Mouse (Mus musculus) hindbrain, embryonic 14.5 days (tissue): ENCODE results near the gene Mettl7a2. TPM values are rescaled to one million over a fixed set of nuclear protein-coding genes. Genes with fewer than 3 reads are reported as not detected.
"Not testable (repeated sequence)": the region's sequence is repeated elsewhere in the genome, so short reads cannot be mapped to it uniquely, and the experiment has no call there.

Source experiments
- ATAC-seq: fragments of 200-750 bp; cut with Nextera tagmentation; 2 replicates; pipeline ENCODE4 v1.8.0; 2017; ENCODE audit warnings: moderate number of reproducible peaks, mild to moderate bottlenecking, moderate TSS enrichment, moderate library complexity; ENCODE audit not compliant: low FRiP score
- DNase-seq: peaks from one replicate; pipeline ENCODE4 v3.0.0-alpha.2; 2015; ENCODE audit warnings: low spot score
- H3K27ac ChIP-seq: fragments of 300-500 bp; sonication (generic); 2 replicates; pipeline ENCODE4 v1.5.1; 2014; ENCODE audit warnings: mild to moderate bottlenecking, moderate library complexity
- H3K27me3 ChIP-seq: fragments of 300-500 bp; sonication (generic); 2 replicates; pipeline ENCODE4 v1.6.1; 2014; ENCODE audit warnings: mild to moderate bottlenecking, low read length, mixed read lengths; ENCODE audit not compliant: control insufficient read depth, insufficient read depth
- H3K36me3 ChIP-seq: fragments of 300-500 bp; sonication (generic); replicated peaks from 2 replicates; pipeline ENCODE4 v1.6.1; 2014; ENCODE audit not compliant: control insufficient read depth, insufficient read depth
- H3K4me1 ChIP-seq: fragments of 300-500 bp; sonication (generic); replicated peaks from 2 replicates; pipeline ENCODE4 v1.6.1; 2014; ENCODE audit warnings: antibody characterized with exemption, low read length, mixed read lengths; ENCODE audit not compliant: control insufficient read depth, insufficient read depth
- H3K4me2 ChIP-seq: fragments of 300-500 bp; sonication (generic); replicated peaks from 2 replicates; pipeline ENCODE4 v1.6.1; 2014; ENCODE audit warnings: mild to moderate bottlenecking, moderate library complexity
- H3K4me3 ChIP-seq: fragments of 300-500 bp; sonication (generic); replicated peaks from 2 replicates; pipeline ENCODE4 v1.5.1; 2014; ENCODE audit warnings: mild to moderate bottlenecking, low read length
- H3K9ac ChIP-seq: fragments of 300-500 bp; sonication (generic); 2 replicates; pipeline ENCODE4 v1.6.1; 2014
- H3K9me3 ChIP-seq: fragments of 300-500 bp; sonication (generic); 2 replicates; pipeline ENCODE4 v1.6.1; 2016; ENCODE audit warnings: low read length; ENCODE audit not compliant: control insufficient read depth
- WGBS: fragments of 180-500 bp; shearing (Covaris S2); extraction: QIAGEN DNeasy Blood & Tissue Kit; methylation state at CpG from one replicate; pipeline ENCODE4 v1.1.7; 2014; 5-methylcytosine and 5-hydroxymethylcytosine counted together
- polyA plus RNA-seq: library from polyadenylated mRNA; unstranded; fragments of >200 nt; fragmentation: Nextera tagmentation; extraction: Ambion mirVana; gene quantifications from 2 replicates; pipeline ENCODE4 v1.2.1, GENCODE M21; 2014

Mettl7a2 gene
- polyA plus RNA-seq, 1 experiment from 2014 or later: not detected

DNA sequence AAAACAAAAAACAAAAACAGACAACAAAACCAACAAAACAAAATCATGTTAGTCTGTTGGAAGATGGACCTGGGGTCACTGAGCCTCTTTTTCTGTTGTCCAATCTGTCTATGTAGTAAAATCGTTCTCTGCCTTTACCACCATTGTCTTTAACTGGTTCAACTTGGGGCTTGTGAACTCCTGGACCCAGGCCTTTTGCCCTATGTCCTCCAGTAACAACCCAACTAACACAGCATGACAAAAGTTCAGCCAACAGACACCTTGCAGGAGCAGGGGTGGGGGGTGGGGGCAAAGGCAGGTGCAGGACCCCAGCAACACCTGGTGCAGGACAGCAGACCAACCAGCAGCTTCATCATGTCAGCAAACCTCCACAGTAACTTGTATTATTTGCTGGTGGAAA is 33.1 kb upstream of the Mettl7a2 start:
- Histone ChIP-seq H3K4me3 (no peak overlapping the region), H3K36me3 (no peaks in the 10 kb centered on the region), H3K4me2 (no peak overlapping the region), H3K27ac (no peak overlapping the region), H3K27me3 (no peaks in the 10 kb centered on the region), H3K9me3 (no peaks in the 10 kb centered on the region), H3K9ac (no peak overlapping the region), H3K4me1 (no peaks in the 10 kb centered on the region)
- ATAC-seq (no peak), DNase-seq (no peak)
- WGBS: 86% methylated on average over 1 of the region's 1 CpGs

DNA sequence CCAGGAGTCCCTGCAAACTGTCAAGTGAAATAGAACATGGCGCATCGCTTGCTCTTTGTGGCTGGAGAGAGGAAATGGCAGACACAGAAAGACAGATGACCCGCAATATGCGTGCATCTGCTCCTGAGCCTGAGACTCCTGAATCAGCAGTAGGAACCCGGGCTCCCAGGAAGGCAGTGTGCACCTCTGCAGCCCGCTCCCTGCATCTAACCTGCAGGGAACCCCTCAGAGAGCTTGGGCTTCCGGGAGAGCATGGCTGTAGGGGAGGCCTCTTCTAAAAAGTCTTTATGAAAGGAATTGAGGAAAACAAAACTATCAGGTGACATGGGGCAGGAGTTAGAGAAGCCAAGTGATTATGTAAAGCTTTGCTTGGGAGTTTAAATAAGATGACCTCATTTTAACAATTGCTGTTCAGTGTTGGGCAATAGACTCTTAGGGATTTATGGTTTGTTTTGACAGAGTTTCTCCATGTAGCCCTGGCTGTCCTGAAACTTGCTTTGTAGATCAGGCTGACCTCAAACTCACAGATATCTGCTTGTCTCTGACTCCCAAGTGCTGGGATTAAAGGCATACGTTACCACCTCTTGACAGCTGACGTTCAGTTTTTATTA is 32.6 kb upstream of the Mettl7a2 start:
- no peak overlapping the region for H3K9ac ChIP-seq
- no peaks in the 10 kb centered on the region for H3K36me3 ChIP-seq
- H3K9me3 ChIP-seq: no peaks in the 10 kb centered on the region
- no peak overlapping the region for H3K27ac ChIP-seq
- DNase-seq (no peak), ATAC-seq (no peak)
- WGBS: 77% methylated on average over 9 of the region's 9 CpGs
- no peaks in the 10 kb centered on the region for H3K27me3 ChIP-seq
- H3K4me2 ChIP-seq: no peak overlapping the region
- H3K4me1 ChIP-seq: no peaks in the 10 kb centered on the region
- H3K4me3 ChIP-seq: no peak overlapping the region

DNA sequence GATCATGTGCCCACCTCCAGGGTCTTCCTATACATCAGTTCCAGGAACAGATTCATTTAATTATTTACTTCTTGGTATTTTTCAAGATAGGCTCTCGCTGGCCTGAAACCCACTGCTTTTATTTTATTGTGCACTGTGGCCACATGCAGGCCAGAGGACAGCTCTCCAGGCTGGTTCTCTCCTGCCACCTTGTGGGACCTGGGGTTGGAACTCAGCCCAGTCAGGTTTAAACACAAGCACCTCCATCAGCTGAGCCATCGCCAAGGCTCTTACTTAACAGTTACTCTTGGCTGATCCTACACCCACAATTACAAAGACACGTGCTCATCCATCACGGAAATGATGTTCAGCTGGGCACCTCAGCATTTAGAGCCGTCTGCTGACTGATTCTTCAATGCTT is 31.9 kb upstream of the Mettl7a2 start:
- Histone ChIP-seq H3K9ac (no peak overlapping the region), H3K36me3 (no peaks in the 10 kb centered on the region), H3K4me1 (no peaks in the 10 kb centered on the region), H3K4me2 (no peak overlapping the region), H3K9me3 (no peaks in the 10 kb centered on the region), H3K27ac (no peak overlapping the region), H3K27me3 (no peaks in the 10 kb centered on the region), H3K4me3 (no peak overlapping the region)
- whole genome bisulfite sequencing: 52% methylated on average over 5 of the region's 5 CpGs
- ATAC-seq (no peak), DNase-seq (peak; percentile 37)

DNA sequence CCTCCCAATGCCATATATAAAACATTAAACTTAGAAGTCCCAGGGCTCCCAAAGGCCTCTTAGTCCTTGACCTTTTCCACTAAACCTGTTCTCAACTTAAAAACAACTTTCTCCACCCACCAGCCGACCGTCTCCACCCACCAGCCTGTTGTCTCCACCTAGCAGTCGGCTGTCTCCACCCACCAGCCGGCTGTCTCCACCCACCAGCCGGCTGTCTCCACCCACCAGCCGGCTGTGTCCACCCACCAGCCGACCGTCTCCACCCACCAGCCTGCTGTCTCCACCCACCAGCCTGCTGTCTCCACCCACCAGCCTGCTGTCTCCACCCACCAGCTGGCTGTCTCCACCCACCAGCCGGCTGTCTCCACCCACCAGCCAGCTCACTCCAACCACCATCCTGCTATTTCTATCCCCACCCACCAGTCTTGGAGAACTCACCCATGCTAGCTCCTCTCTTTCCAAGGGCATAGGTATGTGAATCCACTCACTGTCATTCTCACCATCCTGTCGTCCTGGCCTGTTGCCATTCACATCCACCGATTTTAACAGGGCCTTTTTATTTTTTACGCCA is 28.9 kb upstream of the Mettl7a2 start:
- H3K27ac ChIP-seq: no peak overlapping the region
- no peak overlapping the region for H3K9ac ChIP-seq
- DNase-seq: no peak
- no peak for ATAC-seq
- H3K4me1 ChIP-seq: no peaks in the 10 kb centered on the region
- no peaks in the 10 kb centered on the region for H3K27me3 ChIP-seq
- no peaks in the 10 kb centered on the region for H3K9me3 ChIP-seq
- no peaks in the 10 kb centered on the region for H3K36me3 ChIP-seq
- no peak overlapping the region for H3K4me3 ChIP-seq
- WGBS: 73% methylated on average over 12 of the region's 12 CpGs
- no peak overlapping the region for H3K4me2 ChIP-seq

DNA sequence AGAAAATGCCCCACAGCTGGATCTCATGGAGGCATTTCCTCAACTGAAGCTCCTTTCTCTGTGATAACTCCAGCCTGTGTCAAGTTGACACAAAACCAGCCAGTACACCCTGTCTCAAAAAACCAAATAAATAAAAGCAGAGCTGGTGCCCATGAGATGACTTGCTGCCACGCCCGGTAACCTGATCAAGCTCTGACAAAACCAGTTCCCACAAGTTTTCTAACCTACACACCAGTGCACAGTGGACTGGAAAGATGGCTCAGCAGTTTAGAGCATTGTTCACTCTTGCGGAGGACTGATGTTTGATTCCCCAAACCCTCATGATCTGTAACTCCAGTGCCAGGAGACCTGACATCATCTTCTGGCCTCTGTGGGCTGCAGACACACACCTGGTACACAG is 27.8 kb upstream of the Mettl7a2 start:
- Histone ChIP-seq H3K27me3 (no peaks in the 10 kb centered on the region), H3K4me1 (no peaks in the 10 kb centered on the region), H3K9ac (no peak overlapping the region), H3K9me3 (no peaks in the 10 kb centered on the region), H3K4me3 (no peak overlapping the region), H3K4me2 (no peak overlapping the region), H3K36me3 (no peaks in the 10 kb centered on the region), H3K27ac (no peak overlapping the region)
- WGBS: 98% methylated on average over 3 of the region's 3 CpGs
- ATAC-seq: no peak
- DNase-seq: no peak

DNA sequence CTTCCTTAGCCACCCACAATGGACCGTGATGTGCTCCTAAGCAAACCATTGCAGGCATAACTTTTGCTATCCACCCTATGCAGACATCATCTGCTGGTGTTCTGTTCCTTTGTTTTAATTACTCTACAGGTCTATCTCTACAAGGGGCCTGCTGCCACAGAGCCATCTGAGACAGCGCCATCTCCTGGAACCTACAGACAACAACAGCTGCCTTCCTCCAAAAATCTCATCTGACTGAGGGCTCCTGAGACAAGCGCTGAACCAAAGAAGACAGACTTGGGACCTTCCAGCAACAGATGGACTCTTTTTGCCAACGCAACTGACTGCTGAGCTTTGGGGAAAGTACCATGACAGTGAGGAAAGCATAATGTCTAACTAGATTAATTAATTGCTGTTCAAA is 24.9 kb upstream of the Mettl7a2 start:
- H3K4me2 ChIP-seq, H3K9ac ChIP-seq, H3K9me3 ChIP-seq, H3K4me3 ChIP-seq, H3K4me1 ChIP-seq, DNase-seq, H3K36me3 ChIP-seq, ATAC-seq, H3K27ac ChIP-seq, H3K27me3 ChIP-seq: not testable (repeated sequence)
- WGBS: 68% methylated on average over 3 of the region's 4 CpGs

DNA sequence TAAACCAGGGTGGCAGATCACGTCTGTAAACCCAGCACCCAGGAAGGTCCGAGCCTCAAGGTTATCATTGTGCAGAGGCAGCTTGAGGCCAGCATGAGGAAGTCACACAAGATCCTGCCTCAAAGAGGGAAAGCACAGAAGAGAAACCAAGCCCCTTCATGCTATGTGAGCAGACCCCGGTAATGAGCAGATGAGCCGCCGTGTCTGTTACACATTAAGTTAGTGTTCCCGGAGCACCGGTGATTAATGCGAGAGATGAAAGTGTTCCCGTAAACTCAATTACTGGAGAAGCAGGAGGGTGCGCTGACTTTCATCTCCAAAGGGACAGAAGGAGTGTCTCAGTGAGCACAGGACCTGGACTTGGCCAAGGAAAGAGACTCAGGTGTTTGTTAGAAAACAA is 23.7 kb upstream of the Mettl7a2 start:
- 28% methylated on average over 9 of the region's 10 CpGs for WGBS
- not testable (repeated sequence) for H3K4me1 ChIP-seq, H3K4me3 ChIP-seq, H3K27me3 ChIP-seq, H3K9ac ChIP-seq, H3K36me3 ChIP-seq, H3K27ac ChIP-seq, H3K4me2 ChIP-seq, ATAC-seq, H3K9me3 ChIP-seq, DNase-seq

DNA sequence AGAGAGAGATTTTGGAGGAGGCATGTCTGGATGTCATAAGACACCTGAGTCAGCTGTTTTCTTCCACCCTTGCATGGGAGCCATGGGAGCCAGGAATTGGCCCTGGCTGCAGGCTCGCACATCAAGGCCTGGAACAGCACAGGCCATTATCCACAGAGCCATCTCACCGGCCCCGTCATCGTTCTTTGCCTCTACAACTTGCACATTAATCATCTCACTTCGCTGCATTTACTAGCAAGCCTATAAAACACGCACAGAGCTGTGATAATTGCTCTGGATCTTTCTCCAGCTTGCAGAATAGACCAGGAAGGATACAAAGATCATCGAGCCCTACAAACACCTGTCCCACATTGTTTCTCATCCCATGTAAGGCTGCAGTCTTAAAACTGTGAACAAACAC is 22.3 kb upstream of the Mettl7a2 start:
- no peak overlapping the region for H3K4me2 ChIP-seq
- H3K27me3 ChIP-seq: no peaks in the 10 kb centered on the region
- no peaks in the 10 kb centered on the region for H3K4me1 ChIP-seq
- no peak overlapping the region for H3K27ac ChIP-seq
- H3K9me3 ChIP-seq: no peaks in the 10 kb centered on the region
- no peak overlapping the region for H3K4me3 ChIP-seq
- WGBS: 61% methylated on average over 7 of the region's 7 CpGs
- no peak for DNase-seq
- no peak for ATAC-seq
- no peaks in the 10 kb centered on the region for H3K36me3 ChIP-seq
- no peak overlapping the region for H3K9ac ChIP-seq

DNA sequence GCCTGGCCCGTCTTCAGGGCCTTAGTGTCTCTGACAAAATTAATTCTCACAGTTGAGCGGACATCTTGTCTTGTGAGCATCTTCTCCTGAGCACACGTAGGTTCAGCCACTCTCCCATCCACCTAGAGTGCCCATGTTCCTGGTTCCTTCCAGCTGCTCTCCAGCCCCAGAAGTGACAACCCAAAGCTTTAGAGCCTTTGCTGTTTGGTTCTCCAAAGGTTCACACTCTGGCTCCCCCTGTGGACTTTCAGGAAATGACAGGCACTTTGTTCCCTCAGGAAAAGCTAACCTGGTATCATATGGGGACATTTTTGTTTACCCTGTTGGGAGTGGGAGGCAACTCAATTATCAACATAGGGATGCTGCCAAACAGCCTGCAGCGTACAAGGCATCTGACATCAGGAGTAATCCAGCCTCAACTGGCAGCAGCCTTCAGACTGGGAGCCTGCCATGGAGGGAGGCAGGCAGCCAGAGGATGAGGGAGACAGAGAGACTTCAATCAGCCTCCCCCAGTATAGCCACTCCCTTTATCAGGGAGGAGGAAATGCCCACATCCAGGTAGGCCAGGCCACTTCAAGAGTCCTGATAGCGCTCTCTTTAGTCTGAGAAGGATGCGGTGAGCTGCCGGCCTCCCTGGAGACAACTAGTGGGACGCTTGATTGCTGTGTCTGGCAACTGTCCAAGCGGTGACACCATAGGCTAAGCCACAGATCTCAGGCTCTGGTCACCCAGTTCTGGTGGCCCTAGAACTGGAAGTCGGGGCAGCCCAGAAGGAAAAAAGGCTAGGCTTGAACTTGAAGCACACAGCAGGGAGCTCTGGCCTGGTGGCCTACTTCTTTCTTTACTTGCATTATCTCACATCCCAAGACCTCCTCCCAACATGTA is 20.7 kb upstream of the Mettl7a2 start:
- not testable (repeated sequence) for H3K36me3 ChIP-seq, H3K4me1 ChIP-seq, ATAC-seq, H3K4me2 ChIP-seq, H3K4me3 ChIP-seq, H3K9ac ChIP-seq, H3K9me3 ChIP-seq, H3K27me3 ChIP-seq, DNase-seq, H3K27ac ChIP-seq
- 44% methylated on average over 2 of the region's 10 CpGs for WGBS
